8 mouse cellular contexts compared by ENCODE assay signal in genomic region chr17:35164568-35165450, GRCm38 (mm10). TPM values are rescaled to one million over a fixed set of nuclear protein-coding genes. Genes with fewer than 3 reads are reported as not detected.
A peak's percentile ranks its signal among the peaks of the same experiment; 100 is the strongest.
DNase-seq lines count a peak whose midpoint lies in the region; ATAC-seq and TF ChIP-seq lines count a peak whose summit lies in the region.

Gene Prrc2a (minus strand): TSS chr17:35164897.

- H3K27me3 ChIP-seq in hindbrain, postnatal 0 days (ENCODE audit: insufficient read depth, low read length): no peaks in the 10 kb centered on the region

- ATAC-seq in common myeloid progenitor, adult 5-6 weeks (replicated peaks; ENCODE audit: low read depth, poor library complexity, severe bottlenecking): peak; percentile 90
- ATAC-seq in hindbrain, postnatal 0 days: peak; percentile 97
- ATAC-seq in megakaryocyte, adult 5-6 weeks (ENCODE audit: poor library complexity, severe bottlenecking): peak; percentile 89

- peak within 1 kb of the TSS; percentile 100 for H3K27ac ChIP-seq in gastrocnemius, adult 2 months
- peak within 1 kb of the TSS; percentile 99 for H3K27ac ChIP-seq in hindbrain, postnatal 0 days
- peak within 1 kb of the TSS; percentile 96 for H3K27ac ChIP-seq in left cerebral cortex, adult 2 months

- WGBS in hindbrain, postnatal 0 days: under 1% methylated on average over 55 of the region's 89 CpGs

- H3K36me3 ChIP-seq in hindbrain, postnatal 0 days (ENCODE audit: insufficient read depth, low read length): peaks cover 23% of the 10 kb centered on the region

- peaks cover 11% of the 10 kb centered on the region; the same call in 1 of the 2 replicates for H3K4me1 ChIP-seq in hindbrain, postnatal 0 days (ENCODE audit: insufficient read depth, low read length)

- peak within 1 kb of the TSS; percentile 63 for H3K4me2 ChIP-seq in hindbrain, postnatal 0 days (ENCODE audit: low read depth, low read length)

- peak within 1 kb of the TSS; percentile 98 for H3K4me3 ChIP-seq in gastrocnemius, adult 2 months
- peak within 1 kb of the TSS; percentile 100 for H3K4me3 ChIP-seq in hindbrain, postnatal 0 days (ENCODE audit: low read length)
- peak within 1 kb of the TSS; percentile 87 for H3K4me3 ChIP-seq in left cerebral cortex, adult 2 months

- peak within 1 kb of the TSS; percentile 100 for H3K9ac ChIP-seq in hindbrain, postnatal 0 days (replicated peaks; ENCODE audit: low read length)

- intact Hi-C loops in gastrocnemius, adult 2 months (cut with DNase I): no loop called here
- intact Hi-C loops in left cerebral cortex, adult 2 months (cut with DNase I): loop anchor here (1.0 kb wide), 1 partner anchor 30 kb away; the partner anchor contains the start of gene Bag6

- no peaks in the 10 kb centered on the region for H3K9me3 ChIP-seq in hindbrain, postnatal 0 days (ENCODE audit: low read length)

- no peak for TF ChIP-seq CTCF in gastrocnemius, adult 2 months (IDR thresholded peaks at IDR 0.05)
- TF ChIP-seq CTCF in hindbrain, postnatal 0 days (IDR thresholded peaks at IDR 0.05; ENCODE audit: low read depth): no peak
- TF ChIP-seq CTCF in left cerebral cortex, adult 2 months (IDR thresholded peaks at IDR 0.05): no peak

- peak; percentile 100 for DNase-seq in ZHBTc4 (ENCODE audit: low read depth, low spot score)
- peak; percentile 99 for DNase-seq in gastrocnemius, adult 2 months
- DNase-seq in hindbrain, postnatal 0 days (ENCODE audit: low spot score): peak; percentile 100
- DNase-seq in left cerebral cortex, adult 2 months (ENCODE audit: extremely low spot score in 1 of 2, low spot score in 2 of 2): peak; percentile 98
- peak; percentile 99 for DNase-seq in right cerebral cortex, adult 2 months (ENCODE audit: low spot score in 2 of 2)
- DNase-seq in urinary bladder, postnatal 14 days (ENCODE audit: low spot score): peak; percentile 98

RNA-seq across cellular contexts. Expression of gene Prrc2a, which starts in this region (rescaled TPM):
- 74.7 and 110 TPM in 2 replicates for total RNA-seq in common myeloid progenitor, adult 5-6 weeks (2017)
- total RNA-seq in gastrocnemius, adult 2 months (2021): 100 to 1,000 TPM in 1 of 2 experiments, 10 to 100 TPM in 1; 98.7 to 120 TPM
- 218 and 223 TPM in 2 replicates for total RNA-seq in hindbrain, postnatal 0 days (2014; rRNA removed)
- polyA plus RNA-seq in hindbrain, postnatal 0 days (2015; fragmentation: Nextera tagmentation; extraction: Ambion mirVana): 92.6 and 99.2 TPM in 2 replicates
- 100 to 1,000 TPM; 285 to 321 TPM for total RNA-seq in left cerebral cortex, adult 2 months (2021)
- total RNA-seq in megakaryocyte, adult 5-6 weeks (2015): 144 and 172 TPM in 2 replicates
- total RNA-seq in megakaryocyte, adult 5-6 weeks (2017): 35.8 and 60.6 TPM in 2 replicates

Comparison
In these comparisons a context has a peak if more than half of its experiments do, and no peak if none do; other contexts are left out.
1. Peak in every context shown above with its lines: DNase-seq, ATAC-seq, H3K4me3 ChIP-seq and H3K27ac ChIP-seq.